Mouse (Mus musculus) forebrain, embryonic 10.5 days (tissue): Measurements from ENCODE around the gene Fam19a2. TPM values are rescaled to one million over a fixed set of nuclear protein-coding genes. Genes with fewer than 3 reads are reported as not detected.

ENCODE experiments used
- DNase-seq: peaks from one replicate; pipeline ENCODE4 v3.0.0-alpha.2; 2017; ENCODE audit warnings: low spot score; ENCODE audit errors: extremely low spot score
- H3K27ac ChIP-seq: fragments of 300-500 bp; sonication (generic); 2 replicates; pipeline ENCODE4 v1.5.1; 2016; ENCODE audit warnings: mild to moderate bottlenecking
- H3K27me3 ChIP-seq: fragments of 300-500 bp; sonication (generic); 2 replicates; pipeline ENCODE4 v1.6.1; 2016; ENCODE audit warnings: mild to moderate bottlenecking; ENCODE audit not compliant: poor library complexity, severe bottlenecking
- H3K36me3 ChIP-seq: fragments of 300-500 bp; sonication (generic); replicated peaks from 2 replicates; pipeline ENCODE4 v1.6.1; 2016; ENCODE audit warnings: mild to moderate bottlenecking, moderate library complexity
- H3K4me1 ChIP-seq: fragments of 300-500 bp; sonication (generic); 2 replicates; pipeline ENCODE4 v1.6.1; 2016
- H3K4me3 ChIP-seq: fragments of 300-500 bp; sonication (generic); 2 replicates; pipeline ENCODE4 v1.5.1; 2016; ENCODE audit warnings: mild to moderate bottlenecking, moderate library complexity
- H3K9me3 ChIP-seq: fragments of 300-500 bp; sonication (generic); 2 replicates; pipeline ENCODE4 v1.6.1; 2016; ENCODE audit warnings: mild to moderate bottlenecking, moderate library complexity
- WGBS: fragments of 180-500 bp; shearing (Covaris S2); methylation state at CpG from one replicate; pipeline ENCODE4 v1.1.7; 2016; 5-methylcytosine and 5-hydroxymethylcytosine counted together
- polyA plus RNA-seq: library from polyadenylated mRNA; unstranded; fragments of >200 nt; fragmentation: Nextera tagmentation; extraction: Ambion mirVana; gene quantifications from 2 replicates; pipeline ENCODE4 v1.2.1, GENCODE M21; 2016

Gene Fam19a2
- polyA plus RNA-seq, 1 experiment from 2014 or later, result 2.2 TPM

- Histone ChIP-seq H3K36me3 (no peaks in the 10 kb centered on the region), H3K27me3 (no peaks in the 10 kb centered on the region), H3K9me3 (no peaks in the 10 kb centered on the region), H3K4me3 (no peak overlapping the region), H3K4me1 (peaks cover 5% of the 10 kb centered on the region; the same call in 1 of the 2 replicates), H3K27ac (no peak overlapping the region)
- DNase-seq, result no peak
- WGBS, result 81% methylated on average over 5 of the region's 5 CpGs
Observed at GRCm38 (mm10) chr10:123341280-123341679, 77.5 kb downstream of the Fam19a2 start.

GRCm38 (mm10) chr10:123342591-123343236, 78.9 kb downstream of the Fam19a2 start:
- no peak overlapping the region for H3K27ac ChIP-seq
- peaks cover 5% of the 10 kb centered on the region; the same call in 1 of the 2 replicates for H3K4me1 ChIP-seq
- H3K4me3 ChIP-seq, result no peak overlapping the region
- no peaks in the 10 kb centered on the region for H3K9me3 ChIP-seq
- no peaks in the 10 kb centered on the region for H3K36me3 ChIP-seq
- 32% methylated on average over 5 of the region's 5 CpGs for WGBS
- peak; percentile 23 for DNase-seq
- H3K27me3 ChIP-seq, result no peaks in the 10 kb centered on the region

GRCm38 (mm10) chr10:123346301-123346700, 82.5 kb downstream of the Fam19a2 start:
- no peak for DNase-seq
- no peaks in the 10 kb centered on the region for H3K36me3 ChIP-seq
- WGBS, result 95% methylated on average over 8 of the region's 8 CpGs
- no peaks in the 10 kb centered on the region for H3K4me1 ChIP-seq
- H3K27ac ChIP-seq, result no peak overlapping the region
- H3K9me3 ChIP-seq, result no peaks in the 10 kb centered on the region
- no peaks in the 10 kb centered on the region for H3K27me3 ChIP-seq
- no peak overlapping the region for H3K4me3 ChIP-seq

GRCm38 (mm10) chr10:123353667-123354066, 89.9 kb downstream of the Fam19a2 start:
- WGBS, result 89% methylated on average over 5 of the region's 5 CpGs
- no peaks in the 10 kb centered on the region for H3K27me3 ChIP-seq

GRCm38 (mm10) chr10:123357010-123357409, 93.2 kb downstream of the Fam19a2 start:
- no peak for DNase-seq
- Histone ChIP-seq H3K27me3 (no peaks in the 10 kb centered on the region), H3K36me3 (no peaks in the 10 kb centered on the region), H3K4me3 (no peak overlapping the region), H3K27ac (no peak overlapping the region), H3K9me3 (no peaks in the 10 kb centered on the region), H3K4me1 (no peaks in the 10 kb centered on the region)
- WGBS, result 94% methylated on average over 6 of the region's 6 CpGs

More at GRCm38 (mm10) chr10:123353667-123354066, 89.9 kb downstream of the Fam19a2 start:
- Histone ChIP-seq H3K4me3 (no peak overlapping the region), H3K36me3 (no peaks in the 10 kb centered on the region), H3K27ac (no peak overlapping the region), H3K4me1 (no peaks in the 10 kb centered on the region), H3K9me3 (no peaks in the 10 kb centered on the region)
- no peak for DNase-seq

GRCm38 (mm10) chr10:123360492-123360891, 96.7 kb downstream of the Fam19a2 start:
- WGBS, result 85% methylated on average over 14 of the region's 14 CpGs
- no peaks in the 10 kb centered on the region for H3K4me1 ChIP-seq
- H3K27me3 ChIP-seq, result no peaks in the 10 kb centered on the region
- DNase-seq, result no peak
- no peak overlapping the region for H3K4me3 ChIP-seq
- H3K36me3 ChIP-seq, result no peaks in the 10 kb centered on the region
- H3K9me3 ChIP-seq, result no peaks in the 10 kb centered on the region
- H3K27ac ChIP-seq, result no peak overlapping the region

GRCm38 (mm10) chr10:123364628-123365027, 100.8 kb downstream of the Fam19a2 start:
- no peak overlapping the region for H3K4me3 ChIP-seq
- H3K27ac ChIP-seq, result no peak overlapping the region
- no peaks in the 10 kb centered on the region for H3K9me3 ChIP-seq
- no peaks in the 10 kb centered on the region for H3K27me3 ChIP-seq
- no peak for DNase-seq
- 80% methylated on average over 4 of the region's 4 CpGs for WGBS
- H3K36me3 ChIP-seq, result no peaks in the 10 kb centered on the region
- H3K4me1 ChIP-seq, result no peaks in the 10 kb centered on the region

GRCm38 (mm10) chr10:123367152-123367864, 103.5 kb downstream of the Fam19a2 start:
- Histone ChIP-seq H3K4me1 (no peaks in the 10 kb centered on the region), H3K27me3 (no peaks in the 10 kb centered on the region), H3K4me3 (no peak overlapping the region), H3K27ac (no peak overlapping the region), H3K36me3 (no peaks in the 10 kb centered on the region), H3K9me3 (no peaks in the 10 kb centered on the region)
- WGBS, result 90% methylated on average over 15 of the region's 15 CpGs
- no peak for DNase-seq

GRCm38 (mm10) chr10:123383277-123383676, 119.5 kb downstream of the Fam19a2 start:
- H3K27me3 ChIP-seq, result no peaks in the 10 kb centered on the region
- H3K4me1 ChIP-seq, result no peaks in the 10 kb centered on the region
- H3K27ac ChIP-seq, result no peak overlapping the region
- H3K4me3 ChIP-seq, result no peak overlapping the region
- DNase-seq, result no peak
- H3K36me3 ChIP-seq, result no peaks in the 10 kb centered on the region
- 43% methylated on average over 2 of the region's 2 CpGs for WGBS
- no peaks in the 10 kb centered on the region for H3K9me3 ChIP-seq

- DNase-seq, result no peak
- no peak overlapping the region for H3K4me3 ChIP-seq
- no peaks in the 10 kb centered on the region for H3K27me3 ChIP-seq
- 87% methylated on average over 6 of the region's 6 CpGs for WGBS
- no peaks in the 10 kb centered on the region for H3K9me3 ChIP-seq
- no peak overlapping the region for H3K27ac ChIP-seq
- H3K36me3 ChIP-seq, result no peaks in the 10 kb centered on the region
- H3K4me1 ChIP-seq, result no peaks in the 10 kb centered on the region
Observed at GRCm38 (mm10) chr10:123385641-123386040, 121.8 kb downstream of the Fam19a2 start.

- no peaks in the 10 kb centered on the region for H3K36me3 ChIP-seq
- H3K27ac ChIP-seq, result no peak overlapping the region
- no peaks in the 10 kb centered on the region for H3K27me3 ChIP-seq
- H3K4me3 ChIP-seq, result no peak overlapping the region
- 84% methylated on average over 9 of the region's 9 CpGs for WGBS
- no peaks in the 10 kb centered on the region for H3K9me3 ChIP-seq
- H3K4me1 ChIP-seq, result peaks cover 12% of the 10 kb centered on the region
- no peak for DNase-seq
Observed at GRCm38 (mm10) chr10:123395429-123395828, 131.6 kb downstream of the Fam19a2 start.

GRCm38 (mm10) chr10:123398136-123398535, 134.3 kb downstream of the Fam19a2 start:
- WGBS, result 47% methylated on average over 6 of the region's 6 CpGs

GRCm38 (mm10) chr10:123401188-123401587, 137.4 kb downstream of the Fam19a2 start:
- Histone ChIP-seq H3K27me3 (no peaks in the 10 kb centered on the region), H3K4me3 (no peak overlapping the region), H3K4me1 (peaks cover 16% of the 10 kb centered on the region), H3K36me3 (no peaks in the 10 kb centered on the region), H3K27ac (peak overlapping the region; percentile 62; the same call in 1 of the 2 replicates), H3K9me3 (peaks cover 7% of the 10 kb centered on the region)
- no peak for DNase-seq
- 91% methylated on average over 3 of the region's 3 CpGs for WGBS

More at GRCm38 (mm10) chr10:123398136-123398535, 134.3 kb downstream of the Fam19a2 start:
- no peak overlapping the region for H3K27ac ChIP-seq
- peaks cover 16% of the 10 kb centered on the region for H3K4me1 ChIP-seq
- no peaks in the 10 kb centered on the region for H3K27me3 ChIP-seq
- no peak overlapping the region for H3K4me3 ChIP-seq
- no peak for DNase-seq
- H3K9me3 ChIP-seq, result no peaks in the 10 kb centered on the region
- no peaks in the 10 kb centered on the region for H3K36me3 ChIP-seq
